Mouse (Mus musculus) neural tube, embryonic 12.5 days (tissue): ENCODE data around the gene Slc38a11. TPM values are rescaled to one million over a fixed set of nuclear protein-coding genes. Genes with fewer than 3 reads are reported as not detected.
A peak's percentile ranks its signal among the peaks of the same experiment; 100 is the strongest.

Source experiments
- ATAC-seq: fragments of 200-750 bp; cut with Nextera tagmentation; 2 replicates; pipeline ENCODE4 v1.8.0; 2017; ENCODE audit warnings: low read depth, mild to moderate bottlenecking, moderate TSS enrichment, moderate library complexity; ENCODE audit not compliant: low FRiP score
- H3K27ac ChIP-seq: fragments of 300-500 bp; sonication (generic); 2 replicates; pipeline ENCODE4 v1.5.1; 2016
- H3K27me3 ChIP-seq: fragments of 300-500 bp; sonication (generic); replicated peaks from 2 replicates; pipeline ENCODE4 v1.6.1; 2016; ENCODE audit warnings: mild to moderate bottlenecking
- H3K36me3 ChIP-seq: fragments of 300-500 bp; sonication (generic); 2 replicates; pipeline ENCODE4 v1.6.1; 2016; ENCODE audit warnings: mild to moderate bottlenecking
- H3K4me1 ChIP-seq: fragments of 300-500 bp; sonication (generic); 2 replicates; pipeline ENCODE4 v1.6.1; 2016
- H3K4me2 ChIP-seq: fragments of 300-500 bp; sonication (generic); replicated peaks from 2 replicates; pipeline ENCODE4 v1.6.1; 2016; ENCODE audit warnings: mild to moderate bottlenecking
- H3K4me3 ChIP-seq: fragments of 300-500 bp; sonication (generic); 2 replicates; pipeline ENCODE4 v1.5.1; 2016
- H3K9ac ChIP-seq: fragments of 300-500 bp; sonication (generic); 2 replicates; pipeline ENCODE4 v1.6.1; 2016; ENCODE audit warnings: mild to moderate bottlenecking
- H3K9me3 ChIP-seq: fragments of 300-500 bp; sonication (generic); 2 replicates; pipeline ENCODE4 v1.6.1; 2016; ENCODE audit warnings: mild to moderate bottlenecking
- WGBS: fragments of 180-500 bp; shearing (Covaris S2); methylation state at CpG from one replicate; pipeline ENCODE4 v1.1.7; 2016; 5-methylcytosine and 5-hydroxymethylcytosine counted together
- polyA plus RNA-seq: library from polyadenylated mRNA; unstranded; fragments of >200 nt; fragmentation: Nextera tagmentation; extraction: Ambion mirVana; gene quantifications from 2 replicates; pipeline ENCODE4 v1.2.1, GENCODE M21; 2016

The Slc38a11 gene
- polyA plus RNA-seq, result 0.23 and 0.24 TPM in 2 replicates

GRCm38 (mm10) chr2:65363828-65364497, at the start of gene Slc38a11:
Gene Slc38a11 (minus strand): TSS chr2:65364034.
- H3K27me3 ChIP-seq, result no peaks in the 10 kb centered on the region
- H3K4me3 ChIP-seq, result peak within 1 kb of the TSS; percentile 18; the same call in 1 of the 2 replicates
- 0 out of 2 replicates have a peak within 1 kb of the TSS, but pooled peaks have one; percentile 26 for H3K9ac ChIP-seq
- H3K4me1 ChIP-seq, result peaks cover 3% of the 10 kb centered on the region; the same call in 1 of the 2 replicates
- no peaks in the 10 kb centered on the region for H3K36me3 ChIP-seq
- ATAC-seq, result peak; percentile 61; the same call in 1 of the 2 replicates
- no peak within 1 kb of the TSS for H3K27ac ChIP-seq
- H3K4me2 ChIP-seq, result peak within 1 kb of the TSS; percentile 60
- 5% methylated on average over 18 of the region's 18 CpGs for WGBS
- H3K9me3 ChIP-seq, result no peaks in the 10 kb centered on the region

DNA sequence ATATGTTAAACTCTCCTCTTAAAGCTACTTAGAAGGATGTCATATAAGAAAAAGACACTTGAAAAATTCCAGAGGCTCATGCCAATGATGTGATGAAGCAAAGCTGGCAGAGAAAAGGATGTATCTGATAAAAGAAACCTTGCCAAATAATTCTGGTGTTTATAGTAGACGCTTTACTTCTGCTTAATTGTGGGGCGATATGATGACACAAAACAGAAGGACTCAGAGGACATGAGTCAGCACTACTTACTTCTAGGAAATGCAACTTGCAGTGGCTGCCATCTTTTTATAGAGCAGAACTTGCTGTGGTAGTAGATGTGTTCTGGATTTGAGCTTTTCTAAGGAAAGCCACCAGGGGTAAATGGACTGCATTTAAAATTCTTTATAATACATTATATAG, 43.3 kb upstream of the Slc38a11 start:
- Histone ChIP-seq H3K4me2 (no peak overlapping the region), H3K27me3 (no peaks in the 10 kb centered on the region), H3K9me3 (no peaks in the 10 kb centered on the region), H3K36me3 (no peaks in the 10 kb centered on the region), H3K9ac (no peak overlapping the region), H3K27ac (no peak overlapping the region), H3K4me1 (no peaks in the 10 kb centered on the region), H3K4me3 (no peak overlapping the region)
- no peak for ATAC-seq
- WGBS, result 92% methylated on average over 2 of the region's 2 CpGs

- no peaks in the 10 kb centered on the region for H3K9me3 ChIP-seq
- H3K36me3 ChIP-seq, result no peaks in the 10 kb centered on the region
- 91% methylated on average over 1 of the region's 1 CpGs for WGBS
- no peaks in the 10 kb centered on the region for H3K27me3 ChIP-seq
- no peak for ATAC-seq
- H3K4me2 ChIP-seq, result no peak overlapping the region
- no peak overlapping the region for H3K9ac ChIP-seq
- no peaks in the 10 kb centered on the region for H3K4me1 ChIP-seq
- H3K4me3 ChIP-seq, result no peak overlapping the region
- no peak overlapping the region for H3K27ac ChIP-seq
Measured at GRCm38 (mm10) chr2:65405407-65405806, 41.6 kb upstream of the Slc38a11 start.

GRCm38 (mm10) chr2:65402001-65402400, 38.2 kb upstream of the Slc38a11 start:
- no peak overlapping the region for H3K9ac ChIP-seq
- H3K9me3 ChIP-seq, result no peaks in the 10 kb centered on the region
- H3K27me3 ChIP-seq, result no peaks in the 10 kb centered on the region
- H3K4me2 ChIP-seq, result no peak overlapping the region
- no peak overlapping the region for H3K27ac ChIP-seq
- WGBS, result 85% methylated on average over 5 of the region's 5 CpGs
- ATAC-seq, result no peak
- H3K4me1 ChIP-seq, result no peaks in the 10 kb centered on the region
- H3K36me3 ChIP-seq, result no peaks in the 10 kb centered on the region
- no peak overlapping the region for H3K4me3 ChIP-seq

DNA sequence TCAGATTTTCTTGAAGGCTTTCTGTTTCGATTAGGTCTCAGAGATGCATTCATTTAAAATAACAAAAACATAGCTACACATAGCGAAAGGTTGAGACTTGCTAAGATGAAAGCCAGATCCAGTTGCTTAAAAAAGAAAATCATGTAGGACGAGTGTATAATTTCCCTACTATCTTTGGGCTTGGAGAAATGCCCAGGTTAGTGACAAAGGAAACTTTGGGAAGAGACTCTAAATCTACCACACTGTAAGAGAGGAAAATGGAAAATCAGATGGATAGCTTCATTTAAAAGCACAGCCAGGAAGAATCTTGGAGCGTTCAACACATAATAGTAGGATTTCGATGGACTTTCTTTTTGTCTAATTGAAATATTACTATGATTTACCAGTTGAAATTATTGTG, 36.1 kb upstream of the Slc38a11 start:
- no peak for ATAC-seq
- H3K36me3 ChIP-seq, result no peaks in the 10 kb centered on the region
- H3K4me2 ChIP-seq, result no peak overlapping the region
- H3K4me3 ChIP-seq, result no peak overlapping the region
- H3K4me1 ChIP-seq, result no peaks in the 10 kb centered on the region
- no peak overlapping the region for H3K9ac ChIP-seq
- no peaks in the 10 kb centered on the region for H3K27me3 ChIP-seq
- 90% methylated on average over 5 of the region's 5 CpGs for WGBS
- no peak overlapping the region for H3K27ac ChIP-seq
- no peaks in the 10 kb centered on the region for H3K9me3 ChIP-seq

DNA sequence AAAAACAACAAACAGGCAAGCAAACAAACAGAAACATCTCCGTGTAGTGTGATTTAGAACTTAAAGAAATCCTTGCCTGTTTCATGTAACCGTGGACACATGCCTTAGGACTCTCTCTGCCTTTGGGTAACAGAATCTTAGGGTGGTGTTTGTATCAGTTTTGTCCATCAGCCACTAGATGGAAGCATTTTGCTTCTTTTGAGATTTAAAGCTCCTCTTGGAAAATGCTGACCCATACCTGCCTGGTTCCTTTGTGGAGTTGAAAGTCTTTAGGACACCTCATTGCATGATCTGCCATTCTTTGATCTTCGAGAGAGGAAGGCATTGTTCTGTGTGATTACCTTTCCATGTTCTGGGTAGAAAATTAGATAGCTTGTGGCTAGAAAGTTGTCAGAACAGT, 32.3 kb upstream of the Slc38a11 start:
- 25% methylated on average over 3 of the region's 3 CpGs for WGBS
- no peak overlapping the region for H3K4me2 ChIP-seq
- no peak overlapping the region for H3K9ac ChIP-seq
- H3K4me1 ChIP-seq, result no peaks in the 10 kb centered on the region
- H3K27me3 ChIP-seq, result no peaks in the 10 kb centered on the region
- no peak overlapping the region for H3K4me3 ChIP-seq
- H3K9me3 ChIP-seq, result no peaks in the 10 kb centered on the region
- no peak overlapping the region for H3K27ac ChIP-seq
- no peaks in the 10 kb centered on the region for H3K36me3 ChIP-seq
- peak; percentile 62 for ATAC-seq

DNA sequence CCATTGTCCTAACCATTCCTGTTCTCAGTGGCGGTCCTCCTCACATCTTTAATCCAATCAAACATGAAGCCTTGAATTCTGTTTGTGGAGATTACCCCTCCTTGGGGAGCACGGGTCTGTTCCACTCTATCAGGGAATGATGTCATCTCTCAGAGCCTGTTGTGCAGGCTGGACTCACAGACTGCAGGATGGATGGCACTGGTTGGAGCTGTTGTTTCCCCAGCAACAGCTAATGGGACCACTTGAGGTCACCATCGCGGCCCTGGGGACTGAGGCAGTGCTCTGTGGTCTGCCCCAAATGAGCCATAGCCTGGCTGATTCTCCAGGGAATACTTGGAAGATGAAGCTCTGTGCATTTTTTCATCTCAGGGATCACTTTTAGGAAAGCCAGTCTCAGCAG, 29.2 kb upstream of the Slc38a11 start:
- Histone ChIP-seq H3K27ac (no peak overlapping the region), H3K36me3 (no peaks in the 10 kb centered on the region), H3K4me3 (no peak overlapping the region), H3K9ac (no peak overlapping the region), H3K9me3 (no peaks in the 10 kb centered on the region), H3K4me2 (no peak overlapping the region), H3K4me1 (no peaks in the 10 kb centered on the region), H3K27me3 (no peaks in the 10 kb centered on the region)
- peak; percentile 48; the same call in 1 of the 2 replicates for ATAC-seq
- 64% methylated on average over 4 of the region's 4 CpGs for WGBS

DNA sequence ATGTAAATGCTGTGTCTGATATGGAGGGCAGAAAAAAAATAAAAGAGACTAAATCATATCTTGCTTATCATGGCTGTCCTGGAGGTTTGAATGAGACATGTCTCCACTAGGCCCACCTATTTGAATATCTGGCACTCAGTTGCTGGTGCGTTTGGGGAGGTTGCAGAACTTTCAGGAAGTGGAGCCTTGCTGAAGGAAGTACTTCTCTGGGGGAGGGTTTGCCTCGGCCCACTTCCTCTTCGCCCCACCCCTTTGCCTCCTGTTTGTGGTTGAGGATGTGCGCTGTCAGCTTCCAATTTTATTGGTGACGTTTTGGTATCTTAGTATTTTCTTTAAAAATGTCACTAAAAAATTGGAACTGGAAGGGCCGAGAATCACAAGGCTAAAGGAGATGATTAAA, 27.5 kb upstream of the Slc38a11 start:
- 87% methylated on average over 6 of the region's 6 CpGs for WGBS
- Histone ChIP-seq H3K4me2 (no peak overlapping the region), H3K9ac (no peak overlapping the region), H3K27me3 (no peaks in the 10 kb centered on the region), H3K36me3 (no peaks in the 10 kb centered on the region), H3K9me3 (no peaks in the 10 kb centered on the region), H3K27ac (no peak overlapping the region), H3K4me1 (no peaks in the 10 kb centered on the region), H3K4me3 (no peak overlapping the region)
- no peak for ATAC-seq

GRCm38 (mm10) chr2:65384815-65385214, 21.0 kb upstream of the Slc38a11 start:
- no peak overlapping the region for H3K4me3 ChIP-seq
- H3K9ac ChIP-seq, result no peak overlapping the region
- no peak overlapping the region for H3K4me2 ChIP-seq
- H3K27me3 ChIP-seq, result no peaks in the 10 kb centered on the region
- WGBS, result 92% methylated on average over 6 of the region's 6 CpGs
- H3K36me3 ChIP-seq, result no peaks in the 10 kb centered on the region
- no peak overlapping the region for H3K27ac ChIP-seq
- H3K4me1 ChIP-seq, result no peaks in the 10 kb centered on the region
- no peaks in the 10 kb centered on the region for H3K9me3 ChIP-seq
- ATAC-seq, result no peak

GRCm38 (mm10) chr2:65382485-65382884, 18.7 kb upstream of the Slc38a11 start:
- Histone ChIP-seq H3K27me3 (no peaks in the 10 kb centered on the region), H3K9ac (no peak overlapping the region), H3K36me3 (no peaks in the 10 kb centered on the region), H3K4me2 (no peak overlapping the region), H3K4me3 (no peak overlapping the region), H3K9me3 (no peaks in the 10 kb centered on the region), H3K27ac (no peak overlapping the region), H3K4me1 (no peaks in the 10 kb centered on the region)
- 49% methylated on average over 4 of the region's 4 CpGs for WGBS
- no peak for ATAC-seq

DNA sequence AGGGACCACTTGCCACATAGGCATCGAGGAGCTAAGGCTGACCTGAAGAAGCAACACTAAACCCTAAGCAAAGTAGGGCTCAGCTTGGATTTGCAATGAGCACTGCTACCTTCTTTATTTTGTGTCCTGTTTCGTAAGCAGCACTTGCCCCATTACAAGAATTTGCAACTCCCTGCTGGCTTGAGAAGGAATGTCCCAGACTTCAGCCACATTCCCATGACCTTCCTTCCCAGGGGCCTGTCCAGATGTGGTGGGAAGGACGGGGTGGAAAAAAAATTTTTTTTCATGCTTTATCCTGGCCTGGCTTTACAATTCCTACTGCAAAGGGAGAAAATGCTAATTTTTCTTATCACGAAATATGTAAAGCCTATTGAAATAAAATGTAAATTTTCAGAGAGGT, 14.6 kb upstream of the Slc38a11 start:
- no peak for ATAC-seq
- Histone ChIP-seq H3K27ac (no peak overlapping the region), H3K4me1 (no peaks in the 10 kb centered on the region), H3K9ac (no peak overlapping the region), H3K4me2 (no peak overlapping the region), H3K36me3 (no peaks in the 10 kb centered on the region), H3K4me3 (no peak overlapping the region), H3K27me3 (no peaks in the 10 kb centered on the region), H3K9me3 (no peaks in the 10 kb centered on the region)
- WGBS, result 76% methylated on average over 4 of the region's 4 CpGs

GRCm38 (mm10) chr2:65374410-65374809, 10.6 kb upstream of the Slc38a11 start:
- H3K27ac ChIP-seq, result no peak overlapping the region
- no peak overlapping the region for H3K9ac ChIP-seq
- H3K4me1 ChIP-seq, result no peaks in the 10 kb centered on the region
- H3K9me3 ChIP-seq, result no peaks in the 10 kb centered on the region
- WGBS, result 88% methylated on average over 5 of the region's 5 CpGs
- ATAC-seq, result no peak
- no peak overlapping the region for H3K4me3 ChIP-seq
- H3K4me2 ChIP-seq, result no peak overlapping the region
- no peaks in the 10 kb centered on the region for H3K27me3 ChIP-seq
- H3K36me3 ChIP-seq, result no peaks in the 10 kb centered on the region

- Histone ChIP-seq H3K27me3 (no peaks in the 10 kb centered on the region), H3K4me2 (no peak overlapping the region), H3K4me1 (no peaks in the 10 kb centered on the region), H3K36me3 (no peaks in the 10 kb centered on the region), H3K4me3 (no peak overlapping the region), H3K9me3 (no peaks in the 10 kb centered on the region), H3K27ac (no peak overlapping the region), H3K9ac (no peak overlapping the region)
- no peak for ATAC-seq
- WGBS, result 92% methylated on average over 4 of the region's 4 CpGs
Measured at GRCm38 (mm10) chr2:65373076-65373475, 9.2 kb upstream of the Slc38a11 start.
